ENCODE assay signal across 8 mouse cellular contexts in the genomic region with DNA sequence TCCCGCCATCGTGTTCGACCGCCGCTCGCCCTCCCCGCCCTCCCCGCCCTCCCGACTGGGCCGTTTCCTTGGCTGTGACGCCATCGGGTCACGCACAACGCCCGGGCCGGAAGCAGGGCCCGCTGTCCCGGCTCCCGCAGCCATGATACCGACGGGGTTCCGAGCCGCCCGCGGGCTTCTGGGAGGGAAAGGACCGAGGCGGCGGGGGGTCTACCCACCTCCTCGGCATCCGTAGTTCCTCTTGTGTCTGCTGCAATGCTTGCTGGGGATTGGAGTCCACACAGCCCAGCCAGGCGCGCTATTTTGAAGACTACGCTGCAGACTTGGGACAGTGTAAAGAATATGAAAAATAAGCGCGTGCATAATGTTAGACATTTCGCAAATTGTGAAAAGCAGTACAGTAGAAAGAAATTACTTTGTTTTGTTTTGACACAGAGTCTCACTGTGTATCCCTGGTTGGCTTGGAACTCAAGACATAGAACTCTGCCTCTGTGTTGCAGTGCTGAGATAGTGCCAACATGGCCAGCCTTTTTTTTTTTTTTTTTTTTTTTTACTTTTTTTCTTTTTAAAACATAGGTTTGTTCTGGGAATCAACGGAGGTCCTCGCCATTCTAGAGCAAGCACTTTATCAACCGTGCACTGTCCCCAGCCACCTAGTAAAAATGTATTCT. TPM values are rescaled to one million over a fixed set of nuclear protein-coding genes. Genes with fewer than 3 reads are reported as not detected.
DNase-seq lines count a peak whose midpoint lies in the region; ATAC-seq lines count a peak whose summit lies in the region.

A gene (minus strand): TSS at position 182 of the 671 bp plus-strand sequence.

- H3K36me3 ChIP-seq in hindbrain, embryonic 14.5 days (replicated peaks; ENCODE audit: control insufficient read depth, insufficient read depth) = 0 out of 2 replicates have a peak, but pooled peaks cover 4% of the 10 kb centered on the region

- ATAC-seq in hindbrain, embryonic 14.5 days (ENCODE audit: low FRiP score) = peak; percentile 95

- H3K4me2 ChIP-seq in hindbrain, embryonic 14.5 days (replicated peaks) = peak within 1 kb of the TSS; percentile 74

- 4% methylated on average over 39 of the region's 39 CpGs for WGBS in hindbrain, embryonic 14.5 days

- peaks cover 18% of the 10 kb centered on the region for H3K4me1 ChIP-seq in hindbrain, embryonic 14.5 days (replicated peaks; ENCODE audit: control insufficient read depth, insufficient read depth, low read length)

- no peaks in the 10 kb centered on the region for H3K9me3 ChIP-seq in hindbrain, embryonic 14.5 days (ENCODE audit: control insufficient read depth, low read length)

- H3K27me3 ChIP-seq in hindbrain, embryonic 14.5 days (ENCODE audit: control insufficient read depth, insufficient read depth, low read length) = no peaks in the 10 kb centered on the region

- DNase-seq in WW6 (ENCODE audit: low read depth, low spot score) = peak; percentile 93
- peak; percentile 98 for DNase-seq in cerebellum, postnatal 36 days
- peak; percentile 92 to 97 for DNase-seq in frontal cortex, postnatal 36 days (ENCODE audit: low spot score in 2 of 2)
- peak; percentile 97 for DNase-seq in hindbrain, embryonic 14.5 days (ENCODE audit: low spot score)
- peak; percentile 93 to 95 for DNase-seq in layer of hippocampus, postnatal 36 days
- peak; percentile 96 for DNase-seq in lung, postnatal 25 days (ENCODE audit: low spot score)
- DNase-seq in retina, adult 2 months (ENCODE audit: low read depth, low spot score) = peak; percentile 80
- peak; percentile 88 to 93 for DNase-seq in thymus, postnatal 36 days

- peak within 1 kb of the TSS; percentile 86 for H3K4me3 ChIP-seq in hindbrain, embryonic 14.5 days (replicated peaks; ENCODE audit: low read length)

- H3K9ac ChIP-seq in hindbrain, embryonic 14.5 days = peak within 1 kb of the TSS; percentile 88

- H3K27ac ChIP-seq in hindbrain, embryonic 14.5 days = peak within 1 kb of the TSS; percentile 89

RNA-seq across cellular contexts. Expression of the gene that starts here (rescaled TPM):
- polyA plus RNA-seq in hindbrain, embryonic 14.5 days (2014; fragmentation: Nextera tagmentation; extraction: Ambion mirVana) = 20.5 and 22.2 TPM in 2 replicates
- total RNA-seq in layer of hippocampus, postnatal 36 days (2021) = 10 to 100 TPM; 31.9 to 32.0 TPM

Comparison
In these comparisons a context has a peak if more than half of its experiments do, and no peak if none do; other contexts are left out.
1. Peak in every context shown above with its lines: DNase-seq, ATAC-seq, H3K4me3 ChIP-seq and H3K27ac ChIP-seq.